Mouse (Mus musculus) liver, embryonic 12.5 days (tissue): ENCODE measurements around the gene Tmem256. TPM values are rescaled to one million over a fixed set of nuclear protein-coding genes. Genes with fewer than 3 reads are reported as not detected.
A peak's percentile ranks its signal among the peaks of the same experiment; 100 is the strongest.
"Not testable (repeated sequence)": the region's sequence is repeated elsewhere in the genome, so short reads cannot be mapped to it uniquely, and the experiment has no call there.

Experiments used
- ATAC-seq: fragments of 200-750 bp; cut with Nextera tagmentation; 2 replicates; pipeline ENCODE4 v1.8.0; 2017; ENCODE audit warnings: moderate number of reproducible peaks, mild to moderate bottlenecking, moderate library complexity
- H3K27ac ChIP-seq: fragments of 300-500 bp; sonication (generic); 2 replicates; pipeline ENCODE4 v1.5.1; 2016; ENCODE audit warnings: mild to moderate bottlenecking
- H3K27me3 ChIP-seq: fragments of 300-500 bp; sonication (generic); replicated peaks from 2 replicates; pipeline ENCODE4 v1.6.1; 2016; ENCODE audit warnings: mild to moderate bottlenecking, moderate library complexity
- H3K36me3 ChIP-seq: fragments of 300-500 bp; sonication (generic); 2 replicates; pipeline ENCODE4 v1.6.1; 2016; ENCODE audit warnings: mild to moderate bottlenecking, moderate library complexity
- H3K4me1 ChIP-seq: fragments of 300-500 bp; sonication (generic); 2 replicates; pipeline ENCODE4 v1.6.1; 2016
- H3K4me2 ChIP-seq: fragments of 300-500 bp; sonication (generic); 2 replicates; pipeline ENCODE4 v1.6.1; 2016; ENCODE audit warnings: mild to moderate bottlenecking, moderate library complexity
- H3K4me3 ChIP-seq: fragments of 300-500 bp; sonication (generic); 2 replicates; pipeline ENCODE4 v1.5.1; 2016; ENCODE audit warnings: mild to moderate bottlenecking, moderate library complexity
- H3K9ac ChIP-seq: fragments of 300-500 bp; sonication (generic); 2 replicates; pipeline ENCODE4 v1.6.1; 2016; ENCODE audit warnings: mild to moderate bottlenecking, moderate library complexity
- H3K9me3 ChIP-seq: fragments of 300-500 bp; sonication (generic); replicated peaks from 2 replicates; pipeline ENCODE4 v1.6.1; 2016; ENCODE audit warnings: mild to moderate bottlenecking, moderate library complexity
- WGBS: fragments of 180-500 bp; shearing (Covaris S2); methylation state at CpG from one replicate; pipeline ENCODE4 v1.1.7; 2016; ENCODE audit not compliant: insufficient replicate concordance; 5-methylcytosine and 5-hydroxymethylcytosine counted together
- polyA plus RNA-seq: library from polyadenylated mRNA; unstranded; fragments of >200 nt; fragmentation: Nextera tagmentation; extraction: Ambion mirVana; gene quantifications from 2 replicates; pipeline ENCODE4 v1.2.1, GENCODE M21; 2016

Gene Tmem256
- polyA plus RNA-seq, 1 experiment from 2014 or later, result 338 TPM

DNA sequence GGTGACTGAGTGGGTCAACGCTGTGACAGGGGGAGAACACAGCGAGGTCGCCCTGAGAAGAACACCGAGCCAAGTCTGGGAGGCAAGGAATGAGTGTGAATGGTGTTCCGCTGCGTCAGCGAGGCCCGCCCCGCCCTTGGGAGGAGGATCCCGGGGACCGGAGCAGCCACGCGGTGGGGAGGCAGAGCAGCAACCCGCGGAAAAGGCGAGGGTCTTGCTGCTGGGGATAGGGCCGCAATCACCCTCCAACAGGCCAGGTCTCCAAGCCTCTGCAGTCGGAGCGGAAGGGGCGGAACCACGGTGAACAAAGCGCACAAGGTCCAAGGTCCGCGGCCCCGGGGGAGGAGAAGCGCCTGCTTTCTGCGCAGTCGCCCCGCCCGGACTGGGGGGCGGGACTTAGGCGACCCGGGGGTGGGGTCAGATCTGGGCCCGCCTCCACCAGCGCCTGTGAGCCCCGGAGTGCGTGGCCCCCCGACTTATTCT is 7.9 kb downstream of the Tmem256 start, which contains the start of gene Plscr3:
TSS of gene Plscr3 (plus strand) at position 179 of the 483 bp plus-strand sequence.
- Histone ChIP-seq H3K9me3 (no peaks in the 10 kb centered on the region), H3K4me1 (peaks cover 72% of the 10 kb centered on the region), H3K9ac (peak within 1 kb of the TSS; percentile 87), H3K4me2 (peak within 1 kb of the TSS; percentile 92), H3K27me3 (no peaks in the 10 kb centered on the region), H3K4me3 (peak within 1 kb of the TSS; percentile 73), H3K27ac (peak within 1 kb of the TSS; percentile 99), H3K36me3 (peaks cover 37% of the 10 kb centered on the region)
- peak; percentile 90 for ATAC-seq
- under 1% methylated on average over 38 of the region's 38 CpGs for WGBS

DNA sequence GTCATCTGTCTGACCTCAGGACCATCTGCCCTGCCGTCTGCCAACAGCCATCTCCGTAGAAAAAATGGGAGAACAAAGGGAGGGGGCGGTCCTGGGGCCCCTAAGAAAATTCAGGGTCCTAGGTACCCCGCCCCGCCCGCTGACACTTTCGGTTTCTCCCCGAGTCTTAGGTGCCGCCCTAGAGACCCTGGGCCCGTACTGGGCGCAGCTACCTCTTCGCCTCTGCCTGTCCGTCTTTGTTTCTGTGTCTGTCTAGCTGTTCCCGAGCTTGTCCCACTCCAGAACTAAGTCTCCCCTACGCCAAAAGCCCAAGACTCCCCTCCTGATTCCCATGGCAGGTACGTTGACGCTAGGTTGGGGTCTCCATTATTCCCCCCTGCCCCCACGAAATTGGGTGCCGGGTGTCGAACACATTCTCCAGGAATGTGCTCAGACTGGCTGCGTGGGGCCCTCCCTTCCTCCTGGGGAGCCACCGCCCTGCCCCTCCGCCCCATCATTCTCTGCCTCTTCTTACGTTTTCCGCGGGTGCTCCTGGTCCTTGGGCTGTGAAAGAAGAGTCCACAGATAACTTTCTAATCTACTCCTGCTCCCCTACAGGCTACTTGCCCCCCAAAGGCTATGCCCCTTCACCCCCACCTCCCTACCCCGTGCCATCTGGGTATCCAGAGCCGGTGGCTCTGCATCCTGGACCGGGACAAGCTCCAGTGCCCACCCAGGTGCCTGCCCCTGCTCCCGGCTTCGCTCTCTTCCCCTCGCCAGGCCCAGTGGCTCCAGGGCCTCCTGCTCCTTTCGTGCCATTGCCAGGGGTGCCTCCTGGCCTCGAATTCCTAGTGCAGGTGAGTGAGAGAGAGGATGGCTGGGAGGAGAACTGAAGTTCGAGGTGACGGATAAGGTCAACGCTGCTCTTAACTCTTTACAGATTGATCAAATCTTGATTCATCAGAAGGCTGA is 8.7 kb downstream of the Tmem256 start:
- H3K9me3 ChIP-seq, result no peaks in the 10 kb centered on the region
- 15% methylated on average over 37 of the region's 37 CpGs for WGBS
- peak overlapping the region; percentile 87 for H3K9ac ChIP-seq
- no peaks in the 10 kb centered on the region for H3K27me3 ChIP-seq
- ATAC-seq, result peak; percentile 67
- H3K4me3 ChIP-seq, result peak overlapping the region; percentile 73
- peaks cover 44% of the 10 kb centered on the region for H3K36me3 ChIP-seq
- H3K4me1 ChIP-seq, result peaks cover 80% of the 10 kb centered on the region
- H3K4me2 ChIP-seq, result peak overlapping the region; percentile 92
- H3K27ac ChIP-seq, result peak overlapping the region; percentile 99

DNA sequence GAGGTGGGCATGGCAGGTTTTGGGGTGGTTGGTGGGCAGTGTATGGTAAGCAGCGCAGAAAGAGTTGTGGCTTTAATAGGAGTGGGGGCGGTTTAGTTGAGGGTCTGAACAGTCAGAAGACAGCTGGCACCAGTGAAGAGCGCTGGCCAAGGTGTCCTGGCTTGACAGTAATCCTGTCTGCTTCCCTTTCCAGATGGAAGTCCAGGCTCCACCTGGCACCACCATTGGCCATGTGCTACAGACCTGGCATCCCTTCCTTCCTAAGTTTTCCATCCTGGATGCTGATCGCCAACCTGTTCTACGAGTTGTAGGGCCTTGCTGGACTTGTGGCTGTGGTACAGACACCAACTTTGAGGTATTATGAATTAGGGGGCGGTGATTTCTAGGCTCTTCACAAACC is 9.7 kb downstream of the Tmem256 start:
- Histone ChIP-seq H3K4me1 (peaks cover 80% of the 10 kb centered on the region), H3K36me3 (peaks cover 54% of the 10 kb centered on the region), H3K4me2 (peak overlapping the region; percentile 92), H3K27ac (peak overlapping the region; percentile 99), H3K27me3 (no peaks in the 10 kb centered on the region), H3K4me3 (peak overlapping the region; percentile 73), H3K9me3 (no peaks in the 10 kb centered on the region), H3K9ac (peak overlapping the region; percentile 87; the same call in 1 of the 2 replicates)
- no peak for ATAC-seq
- 94% methylated on average over 6 of the region's 6 CpGs for WGBS

DNA sequence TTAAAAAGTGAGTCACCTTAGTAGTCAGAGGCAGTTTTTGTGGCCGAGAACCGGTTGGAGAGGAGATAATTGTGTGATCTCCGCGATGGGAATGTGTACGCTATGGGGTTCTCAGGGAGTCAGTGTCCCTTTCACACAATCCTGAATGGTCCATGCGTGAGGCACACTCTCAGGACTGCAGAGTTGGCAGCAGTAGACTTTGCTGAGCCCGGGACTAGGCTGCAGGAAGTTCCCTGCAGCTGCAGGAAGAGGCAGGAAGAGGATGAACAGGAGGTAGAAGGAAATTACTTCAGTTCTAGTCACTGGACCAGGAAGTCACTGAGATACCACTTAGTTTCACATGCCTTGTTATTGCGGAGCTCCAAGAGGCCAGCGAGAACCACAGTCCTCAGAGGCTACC is 10.8 kb downstream of the Tmem256 start:
- peaks cover 85% of the 10 kb centered on the region for H3K4me1 ChIP-seq

DNA sequence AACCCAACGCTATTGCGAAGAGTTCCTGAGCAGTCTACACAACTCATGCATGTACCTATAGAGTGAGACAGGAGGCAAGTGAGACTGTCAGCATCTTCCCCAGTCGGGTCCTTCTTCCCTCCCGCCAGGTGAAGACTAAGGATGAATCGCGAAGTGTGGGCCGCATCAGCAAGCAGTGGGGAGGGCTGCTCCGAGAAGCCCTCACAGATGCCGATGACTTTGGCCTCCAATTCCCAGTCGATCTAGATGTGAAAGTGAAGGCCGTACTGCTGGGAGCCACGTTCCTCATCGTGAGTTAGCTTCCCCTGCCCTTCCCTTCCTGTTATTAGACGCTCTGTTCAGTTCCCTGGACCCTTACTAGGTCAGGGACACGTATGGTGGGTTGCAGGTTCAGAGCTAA is 11.6 kb downstream of the Tmem256 start:
- Histone ChIP-seq H3K9me3 (no peaks in the 10 kb centered on the region), H3K27ac (peak overlapping the region; percentile 99), H3K4me3 (no peak overlapping the region), H3K27me3 (no peaks in the 10 kb centered on the region), H3K4me1 (peaks cover 91% of the 10 kb centered on the region), H3K36me3 (peaks cover 56% of the 10 kb centered on the region), H3K4me2 (0 out of 2 replicates have a peak overlapping the region, but pooled peaks have one; percentile 10), H3K9ac (no peak overlapping the region)
- no peak for ATAC-seq
- 83% methylated on average over 15 of the region's 15 CpGs for WGBS

More for the DNA sequence above, 10.8 kb downstream of the Tmem256 start:
- Histone ChIP-seq H3K4me2 (0 out of 2 replicates have a peak overlapping the region, but pooled peaks have one; percentile 10), H3K9me3 (no peaks in the 10 kb centered on the region), H3K4me3 (no peak overlapping the region), H3K36me3 (peaks cover 56% of the 10 kb centered on the region), H3K9ac (0 out of 2 replicates have a peak overlapping the region, but pooled peaks have one; percentile 8), H3K27me3 (no peaks in the 10 kb centered on the region), H3K27ac (peak overlapping the region; percentile 99)
- no peak for ATAC-seq
- 75% methylated on average over 9 of the region's 9 CpGs for WGBS

DNA sequence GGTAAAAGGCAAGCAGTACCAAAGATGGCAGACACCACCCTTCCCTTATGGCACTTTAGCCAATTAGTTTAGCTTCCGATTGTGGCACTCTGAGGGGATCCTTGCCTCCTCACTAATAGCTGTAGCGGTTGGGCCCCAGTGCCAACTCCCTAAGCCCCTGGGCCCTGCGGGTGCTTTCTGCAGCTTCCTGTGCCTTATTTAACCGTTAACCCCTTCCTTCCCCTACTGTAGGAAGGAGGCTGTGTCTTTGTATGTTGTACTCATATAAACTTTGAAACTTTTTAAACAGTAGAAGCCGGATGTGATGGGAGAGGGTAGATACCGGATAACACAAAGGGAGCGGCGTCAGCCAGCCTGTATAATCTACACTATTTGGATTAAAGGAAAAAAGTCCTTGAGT is 12.4 kb downstream of the Tmem256 start:
- peaks cover 91% of the 10 kb centered on the region for H3K4me1 ChIP-seq
- peak overlapping the region; percentile 10; the same call in 1 of the 2 replicates for H3K4me2 ChIP-seq
- WGBS, result 57% methylated on average over 8 of the region's 8 CpGs
- peaks cover 56% of the 10 kb centered on the region for H3K36me3 ChIP-seq
- H3K4me3 ChIP-seq, result no peak overlapping the region
- no peak overlapping the region for H3K9ac ChIP-seq
- H3K27me3 ChIP-seq, result no peaks in the 10 kb centered on the region
- ATAC-seq, result no peak
- H3K9me3 ChIP-seq, result no peaks in the 10 kb centered on the region
- H3K27ac ChIP-seq, result peak overlapping the region; percentile 99

DNA sequence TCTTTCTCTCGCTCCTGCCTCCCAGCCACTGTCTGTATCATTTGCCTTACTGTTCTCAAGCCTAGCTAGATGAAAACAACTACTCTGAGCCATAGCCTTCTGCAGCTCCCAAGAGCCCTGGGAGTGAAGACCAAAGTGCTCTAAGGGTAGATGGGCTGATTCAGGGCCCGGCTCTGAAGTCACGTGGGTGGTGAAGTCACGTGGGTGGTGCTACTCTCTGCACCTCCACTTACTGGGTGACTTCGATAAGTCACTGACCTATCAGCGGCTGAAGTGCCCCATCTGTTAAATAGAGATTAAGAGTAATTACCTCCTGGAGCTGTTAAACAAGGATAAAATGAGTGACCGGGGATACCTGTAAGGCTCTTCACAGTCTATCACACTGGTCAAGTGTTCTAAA is 15.7 kb downstream of the Tmem256 start:
- peak overlapping the region; percentile 42 for H3K4me3 ChIP-seq
- H3K4me2 ChIP-seq, result peak overlapping the region; percentile 72
- ATAC-seq, result peak; percentile 93
- H3K36me3 ChIP-seq, result peaks cover 42% of the 10 kb centered on the region
- no peaks in the 10 kb centered on the region for H3K9me3 ChIP-seq
- H3K9ac ChIP-seq, result peak overlapping the region; percentile 73
- peaks cover 72% of the 10 kb centered on the region for H3K4me1 ChIP-seq
- H3K27ac ChIP-seq, result peak overlapping the region; percentile 99
- peaks cover 25% of the 10 kb centered on the region for H3K27me3 ChIP-seq
- WGBS, result 10% methylated on average over 7 of the region's 7 CpGs

DNA sequence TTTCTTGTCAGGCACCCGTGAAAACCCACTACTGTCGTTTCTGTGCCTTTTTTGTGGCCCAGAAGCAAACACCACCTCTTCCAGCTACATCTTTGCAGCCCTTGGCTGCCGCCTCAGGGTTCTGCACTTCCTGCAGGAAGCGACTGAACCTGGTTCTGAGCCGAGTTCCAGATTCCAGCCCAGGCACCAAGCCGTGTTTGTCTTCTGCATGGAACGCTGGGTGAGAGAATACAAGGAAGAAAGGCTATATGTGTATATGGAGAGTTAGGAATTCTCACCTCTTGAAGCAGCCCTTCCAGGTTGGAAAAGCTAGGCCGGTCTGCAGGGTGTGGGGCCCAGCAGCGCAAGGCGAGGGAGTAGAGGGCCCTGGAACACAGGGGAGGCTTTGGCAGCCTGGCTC is 16.4 kb downstream of the Tmem256 start:
- H3K27ac ChIP-seq, result peak overlapping the region; percentile 99

DNA sequence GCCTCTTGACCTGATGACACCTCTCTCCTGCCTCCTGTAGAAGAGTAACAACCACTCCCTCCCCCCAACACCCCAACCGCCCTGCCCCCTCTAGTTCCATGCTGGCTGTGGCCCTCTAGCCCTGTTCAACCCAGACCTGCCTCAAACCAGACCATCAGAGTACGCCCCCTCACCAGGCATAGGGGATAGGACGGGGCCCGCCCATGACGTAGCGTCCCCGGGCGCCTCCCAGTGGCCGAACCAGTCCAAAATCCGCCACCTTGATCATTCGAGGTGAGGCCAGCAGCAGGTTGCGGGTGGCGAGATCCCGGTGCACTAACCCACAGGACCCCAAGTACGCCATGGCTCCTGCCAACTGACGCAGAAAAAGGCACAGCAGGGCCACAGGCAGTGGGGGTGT is 17.0 kb downstream of the Tmem256 start:
- peak; percentile 38 for ATAC-seq
- Histone ChIP-seq H3K4me1 (peaks cover 59% of the 10 kb centered on the region), H3K4me2 (peak overlapping the region; percentile 72), H3K4me3 (peak overlapping the region; percentile 16; the same call in 1 of the 2 replicates), H3K36me3 (peaks cover 29% of the 10 kb centered on the region), H3K9ac (peak overlapping the region; percentile 66), H3K27me3 (peaks cover 36% of the 10 kb centered on the region), H3K27ac (peak overlapping the region; percentile 99), H3K9me3 (no peaks in the 10 kb centered on the region)
- WGBS, result 23% methylated on average over 16 of the region's 16 CpGs

More for the DNA sequence above, 16.4 kb downstream of the Tmem256 start:
- Histone ChIP-seq H3K36me3 (peaks cover 35% of the 10 kb centered on the region), H3K9me3 (no peaks in the 10 kb centered on the region), H3K4me1 (peaks cover 65% of the 10 kb centered on the region), H3K27me3 (peaks cover 32% of the 10 kb centered on the region), H3K4me3 (peak overlapping the region; percentile 16; the same call in 1 of the 2 replicates), H3K4me2 (peak overlapping the region; percentile 72), H3K9ac (peak overlapping the region; percentile 66)
- no peak for ATAC-seq
- WGBS, result 58% methylated on average over 10 of the region's 10 CpGs

DNA sequence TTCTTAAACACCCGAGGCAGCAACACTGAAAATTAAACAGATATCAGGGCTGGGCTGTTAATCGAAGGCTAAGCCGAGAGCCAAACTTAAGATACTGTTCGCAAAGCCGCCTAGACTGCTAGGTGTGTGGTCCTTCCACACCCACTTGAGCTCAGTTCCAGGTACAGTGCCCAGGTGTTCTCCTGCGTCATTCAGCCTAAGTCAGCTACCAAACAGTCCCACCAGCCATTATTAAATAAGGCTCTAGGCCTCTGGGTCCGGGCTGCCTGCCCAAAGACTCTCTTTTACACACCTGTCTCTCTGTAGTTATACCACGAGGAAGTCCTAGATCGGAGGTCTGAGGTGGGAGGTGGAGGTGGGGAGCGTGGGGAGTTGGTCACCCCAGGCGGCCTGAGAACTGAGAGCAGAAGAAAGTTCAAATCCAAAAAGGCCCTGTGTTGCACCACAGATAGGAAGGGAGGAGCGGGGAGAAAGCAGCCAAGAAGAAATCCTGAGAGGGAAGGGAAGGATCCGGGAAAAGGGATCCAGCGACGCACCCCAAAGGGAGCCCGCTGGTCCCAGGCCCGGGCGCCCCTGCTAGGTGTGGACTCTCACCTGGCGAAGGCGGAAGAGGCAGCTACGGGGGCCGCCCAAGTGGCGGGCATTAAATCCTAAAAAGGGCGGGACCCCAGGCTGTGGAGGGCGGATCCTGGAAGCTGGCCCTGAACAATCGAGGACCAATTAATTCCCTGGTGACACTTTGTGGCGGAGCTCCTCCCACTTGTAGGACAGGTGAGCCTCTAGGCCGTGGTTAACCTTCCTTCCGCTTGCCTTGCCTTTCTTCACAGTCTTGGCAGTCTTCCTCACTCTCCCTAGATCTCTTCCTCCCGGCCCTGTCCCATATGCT is 20.0 kb downstream of the Tmem256 start, which contains the start of gene Tnk1:
TSS of gene Tnk1 (minus strand) at position 618 of the 886 bp plus-strand sequence.
- Histone ChIP-seq H3K36me3 (no peaks in the 10 kb centered on the region), H3K4me3 (no peak within 1 kb of the TSS), H3K27me3 (peaks cover 36% of the 10 kb centered on the region), H3K4me2 (peak within 1 kb of the TSS; percentile 21; the same call in 1 of the 2 replicates), H3K4me1 (peaks cover 34% of the 10 kb centered on the region), H3K9ac (no peak within 1 kb of the TSS), H3K9me3 (no peaks in the 10 kb centered on the region), H3K27ac (no peak within 1 kb of the TSS)
- WGBS, result 35% methylated on average over 30 of the region's 30 CpGs
- ATAC-seq, result no peak

DNA sequence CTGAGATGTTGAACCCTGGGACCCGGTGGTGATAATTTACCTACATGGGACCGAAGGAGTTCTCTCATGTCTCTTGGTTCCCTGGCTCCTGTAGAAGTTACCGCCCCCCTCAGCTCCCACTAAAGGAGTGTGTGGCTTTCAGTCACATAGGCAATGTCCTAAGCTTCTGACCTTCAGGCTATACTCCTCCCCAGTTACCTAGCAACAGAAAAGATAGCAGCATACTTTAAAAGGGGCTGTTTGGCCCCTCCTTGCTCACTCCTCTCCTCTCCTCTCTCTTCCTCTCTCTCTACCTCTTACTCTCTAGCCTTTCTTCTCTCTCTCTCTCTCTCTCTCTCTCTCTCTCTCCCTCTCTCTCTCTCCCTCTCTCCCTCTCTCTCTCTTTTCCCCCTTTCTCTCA is 25.4 kb downstream of the Tmem256 start:
- not testable (repeated sequence) for H3K36me3 ChIP-seq, H3K9me3 ChIP-seq
- ATAC-seq, result peak; percentile 61
- peak overlapping the region; percentile 84 for H3K27ac ChIP-seq
- WGBS, result 74% methylated on average over 3 of the region's 3 CpGs
- H3K9ac ChIP-seq, result peak overlapping the region; percentile 61
- peaks cover 14% of the 10 kb centered on the region for H3K27me3 ChIP-seq
- H3K4me2 ChIP-seq, result peak overlapping the region; percentile 61
- H3K4me3 ChIP-seq, result peak overlapping the region; percentile 2; the same call in 1 of the 2 replicates
- H3K4me1 ChIP-seq, result peaks cover 45% of the 10 kb centered on the region
